Mouse (Mus musculus) liver, adult (tissue): ENCODE measurements at regions not wholly inside any gene's neighbourhood (a gene's known extent, or its start where the extent isn't known, plus 50 kb on each side); places are given as distances from the start of the nearest gene placed in this dataset.

Source experiments
- GATA4 ChIP-seq: IDR thresholded peaks from 2 replicates; pipeline ENCODE4 v1.6.1; 2014; ENCODE audit warnings: mild to moderate bottlenecking, low read length; ENCODE audit not compliant: insufficient replicate concordance

GRCm38 (mm10) chr12:35746691-35747299 lies 178.6 kb upstream of the Agr3 start:
- TF ChIP-seq GATA4 = no peak

DNA sequence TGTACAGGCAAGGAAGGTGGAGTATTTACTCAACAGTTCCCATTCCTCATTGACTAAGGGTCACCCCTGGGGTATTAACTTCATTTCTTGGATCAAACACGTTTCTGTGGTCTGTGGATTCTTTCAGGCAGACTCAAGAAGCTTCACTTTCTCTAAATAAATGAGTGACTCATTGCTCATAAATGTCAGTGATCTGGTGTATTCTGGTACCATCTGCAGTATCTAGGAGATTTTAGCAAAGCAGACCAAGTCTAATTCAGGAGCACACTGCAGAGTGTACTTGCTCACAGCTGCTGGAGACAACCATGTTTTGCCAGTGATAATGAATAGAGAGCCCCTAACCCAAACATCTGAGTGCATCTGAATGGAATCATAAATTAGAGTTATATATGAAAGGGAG lies 182.7 kb upstream of the Agr3 start:
- no peak for TF ChIP-seq GATA4

DNA sequence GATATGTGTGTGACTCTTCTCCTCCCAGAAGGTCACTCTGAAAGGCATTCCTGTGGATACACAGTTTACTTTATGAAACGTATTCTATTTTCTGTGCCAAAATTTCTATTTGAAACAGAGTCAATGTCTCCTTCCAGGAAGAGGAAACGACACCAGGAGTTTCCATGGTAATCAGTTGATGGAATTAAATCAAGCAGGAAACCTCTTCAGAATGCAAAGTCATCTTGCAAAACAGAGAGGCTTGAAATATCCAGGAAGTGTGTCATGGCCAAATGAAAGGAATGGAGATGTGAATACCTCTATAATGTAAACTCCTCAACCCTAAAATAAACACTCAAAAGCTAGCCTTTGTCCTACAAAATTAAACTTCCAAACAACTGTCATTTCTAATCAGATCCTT lies 189.0 kb upstream of the Agr3 start:
- TF ChIP-seq GATA4 = no peak

- no peak for TF ChIP-seq GATA4
Measured at GRCm38 (mm10) chr12:35735002-35735401, 190.4 kb upstream of the Agr3 start.

- TF ChIP-seq GATA4 = no peak
Measured at GRCm38 (mm10) chr12:35734371-35734770, 191.0 kb upstream of the Agr3 start.

DNA sequence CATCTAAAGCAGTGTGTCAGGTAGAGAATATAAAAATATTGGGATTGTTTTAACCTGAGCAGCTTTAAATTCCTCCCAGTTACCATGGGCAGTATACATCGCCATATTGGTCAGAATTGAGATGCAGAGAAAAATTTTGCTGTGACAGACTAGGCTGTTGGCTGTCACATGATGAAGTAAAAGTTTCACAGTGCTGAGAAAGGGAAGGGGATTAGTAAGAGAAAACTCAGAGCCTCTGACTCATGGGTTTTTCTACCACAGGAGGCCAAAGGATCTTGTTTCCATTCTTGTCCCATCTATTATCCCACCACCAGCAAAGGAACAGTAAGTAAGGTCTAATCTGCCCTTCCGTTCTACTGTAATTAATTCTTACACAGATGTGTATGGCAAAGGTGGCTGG lies 191.8 kb upstream of the Agr3 start:
- TF ChIP-seq GATA4 = no peak

GRCm38 (mm10) chr12:35725910-35726309 lies 191.1 kb upstream of the Ahr start:
- TF ChIP-seq GATA4 = no peak

DNA sequence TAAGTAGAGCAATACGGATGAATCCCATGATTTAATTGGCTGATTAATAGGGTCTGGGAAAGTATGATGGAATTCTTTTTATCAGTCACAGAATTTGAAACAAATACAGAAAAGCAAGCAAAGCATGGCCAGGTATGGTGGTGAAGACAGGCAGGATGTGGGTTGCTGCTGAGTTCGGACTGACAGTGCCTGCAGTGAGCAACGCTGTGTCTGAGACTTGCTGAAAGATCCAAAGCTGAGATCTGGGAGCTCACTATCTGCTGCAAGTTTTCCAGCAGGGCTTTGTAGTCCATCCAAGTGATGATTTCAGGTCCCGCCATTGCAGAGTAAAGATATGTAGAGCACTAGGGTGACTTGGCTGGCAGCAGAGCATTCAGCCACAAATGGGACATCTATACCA lies 189.3 kb upstream of the Ahr start:
- no peak for TF ChIP-seq GATA4

DNA sequence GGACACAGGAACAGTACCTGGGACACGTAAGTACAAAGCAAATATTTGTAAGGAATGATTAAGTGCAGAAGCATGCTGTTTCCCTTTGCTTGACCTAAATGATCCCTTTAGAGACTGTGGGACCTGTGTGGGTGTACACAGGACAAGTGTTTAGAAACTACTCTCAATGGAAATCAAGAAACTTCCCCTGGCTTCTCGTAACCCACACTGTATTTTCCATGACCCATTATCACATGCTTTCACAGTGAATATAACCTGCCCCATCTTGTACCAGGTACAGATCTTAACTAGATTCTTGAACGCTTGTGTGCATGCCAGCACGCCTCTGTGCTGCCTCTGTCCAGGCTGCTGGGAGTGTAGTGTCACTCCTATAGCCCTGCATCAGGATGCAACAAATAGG lies 177.8 kb upstream of the Ahr start:
- no peak for TF ChIP-seq GATA4

GRCm38 (mm10) chr12:35711549-35712070 lies 176.8 kb upstream of the Ahr start:
- TF ChIP-seq GATA4 = no peak

DNA sequence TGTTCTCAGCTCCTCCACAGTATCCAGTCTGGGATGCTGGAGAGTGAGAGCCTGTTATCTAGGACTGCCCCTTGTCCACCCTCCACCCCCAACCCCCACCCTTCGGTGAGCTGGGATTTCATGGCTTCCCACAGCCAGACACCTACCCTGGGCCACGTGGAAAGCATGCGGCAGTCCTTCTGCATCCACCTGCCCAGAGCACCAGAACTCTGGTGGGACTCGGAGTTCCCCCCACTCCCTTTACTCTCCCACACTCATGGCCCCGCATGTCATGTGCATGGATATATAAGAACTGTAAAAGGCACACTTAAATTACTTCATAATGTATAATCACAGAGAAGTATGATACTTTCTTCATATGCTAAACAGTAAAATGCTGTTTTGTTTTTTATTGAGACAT lies 175.5 kb upstream of the Ahr start:
- TF ChIP-seq GATA4 = no peak

DNA sequence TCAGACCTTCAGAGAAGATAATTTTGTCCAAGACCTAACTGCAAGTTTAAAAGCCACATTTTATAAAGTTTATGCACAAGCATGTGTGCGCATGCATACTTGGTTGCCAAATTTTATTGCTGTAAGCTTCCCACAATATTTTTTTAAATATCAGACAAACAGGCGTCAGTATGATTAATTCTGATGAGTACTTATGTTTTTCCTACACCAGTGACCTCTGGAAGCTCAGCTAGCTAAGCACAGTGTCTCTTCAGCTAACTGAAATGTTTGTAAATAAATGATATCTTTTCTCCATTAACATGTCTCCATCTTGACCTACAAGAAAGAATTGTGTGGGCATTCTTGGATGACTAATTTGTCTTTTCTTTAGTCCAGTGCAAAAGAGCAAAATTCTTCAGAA lies 168.6 kb upstream of the Ahr start:
- no peak for TF ChIP-seq GATA4

DNA sequence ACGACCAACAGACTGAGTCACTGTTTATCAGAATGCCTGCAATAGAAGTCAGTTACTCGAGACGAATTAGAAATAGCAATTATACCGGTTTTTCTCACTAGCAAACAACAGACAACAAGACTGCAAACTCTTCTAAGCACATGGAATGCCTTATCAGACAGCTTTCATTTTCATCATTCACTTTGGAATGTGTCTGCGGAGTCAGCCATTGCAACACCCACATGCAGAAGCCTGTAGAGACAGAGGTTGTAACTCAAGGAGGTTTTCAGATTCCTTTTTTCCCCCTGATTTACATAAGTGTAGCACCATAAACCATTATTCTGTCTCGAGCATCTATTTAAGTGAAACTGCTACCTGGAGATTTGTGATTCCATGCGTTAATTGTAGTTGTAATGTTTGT lies 167.8 kb upstream of the Ahr start:
- TF ChIP-seq GATA4 = no peak

GRCm38 (mm10) chr12:35694253-35694652 lies 159.4 kb upstream of the Ahr start:
- no peak for TF ChIP-seq GATA4

DNA sequence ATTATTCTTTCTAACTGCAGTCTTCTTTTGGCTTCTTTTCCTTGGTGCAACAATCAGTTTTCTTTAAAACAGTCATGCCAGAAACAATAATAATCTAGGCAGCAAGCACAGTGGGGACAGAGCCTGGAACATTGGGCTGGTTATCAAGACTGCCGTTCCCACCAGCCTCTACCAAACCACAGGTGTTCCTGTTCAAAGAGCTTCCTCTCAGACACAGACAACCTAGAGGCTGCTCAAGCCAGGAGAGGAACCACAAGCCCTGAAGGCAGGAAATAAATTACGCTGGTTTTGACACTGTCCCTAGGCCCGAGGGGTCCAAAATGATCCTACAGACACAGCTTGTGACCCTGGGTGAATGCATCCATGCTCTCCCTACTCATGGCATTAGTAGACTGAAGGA lies 156.1 kb upstream of the Ahr start:
- TF ChIP-seq GATA4 = no peak

- no peak for TF ChIP-seq GATA4
Measured at GRCm38 (mm10) chr12:35686231-35686630, 151.4 kb upstream of the Ahr start.

DNA sequence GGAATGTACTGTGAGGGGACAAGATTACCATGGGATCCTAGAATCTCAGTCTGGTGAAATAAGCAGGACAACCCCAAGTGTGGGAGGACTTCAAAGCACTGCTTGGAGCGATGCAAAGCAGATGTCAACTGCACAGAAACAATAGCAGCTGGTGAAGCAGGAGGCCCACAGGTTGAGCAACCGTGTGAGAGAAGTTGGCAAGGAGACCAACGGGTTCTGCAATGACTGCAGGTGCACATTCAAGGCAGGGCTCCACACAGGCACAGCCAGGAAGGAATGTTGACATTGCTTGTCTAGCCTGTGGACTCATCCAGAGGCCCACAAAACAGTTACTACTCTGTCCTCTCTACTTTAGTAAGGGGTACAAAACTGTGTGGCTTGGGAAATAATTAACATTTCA lies 150.4 kb upstream of the Ahr start:
- no peak for TF ChIP-seq GATA4
